Mouse (Mus musculus) spleen, postnatal 36 days (tissue): ENCODE measurements at regions not wholly inside any gene's neighbourhood (a gene's known extent, or its start where the extent isn't known, plus 50 kb on each side); places are given as distances from the start of the nearest gene placed in this dataset.

ENCODE experiments used
- DNase-seq, 2 experiments: peaks; one replicate each; pipeline ENCODE4 v3.0.0; 2022; ENCODE audit warnings: low spot score in 2 of 2, mixed read lengths in 1 of 2

DNA sequence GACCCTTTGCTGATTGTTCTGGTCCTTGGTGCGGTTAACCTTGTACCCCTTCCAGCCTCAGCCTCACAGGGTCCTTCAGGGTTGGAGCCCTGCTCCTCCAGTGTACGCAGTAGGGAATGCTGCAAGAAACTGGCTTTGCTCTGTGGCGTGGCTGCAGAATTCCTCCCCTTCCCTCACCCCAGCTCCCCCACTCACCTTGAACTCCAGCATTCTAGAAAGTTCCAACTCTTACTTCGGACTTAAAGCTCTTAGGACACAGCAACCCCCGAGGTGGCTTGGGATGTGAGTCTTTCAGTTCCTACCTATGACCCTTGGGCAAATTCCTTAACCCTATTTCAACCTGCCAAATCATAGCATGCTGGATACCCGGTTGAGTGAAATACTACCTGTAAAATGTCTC lies 73.3 kb upstream of the 1700024P04Rik start:
- no peak for DNase-seq

GRCm38 (mm10) chr13:99057293-99057588 lies 72.9 kb upstream of the 1700024P04Rik start:
- DNase-seq = no peak

- DNase-seq = no peak
These were observed 72.3 kb upstream of the 1700024P04Rik start for GRCm38 (mm10) chr13:99056432-99057292.

- no peak for DNase-seq
These were observed 71.4 kb upstream of the 1700024P04Rik start for GRCm38 (mm10) chr13:99055609-99056321.

DNA sequence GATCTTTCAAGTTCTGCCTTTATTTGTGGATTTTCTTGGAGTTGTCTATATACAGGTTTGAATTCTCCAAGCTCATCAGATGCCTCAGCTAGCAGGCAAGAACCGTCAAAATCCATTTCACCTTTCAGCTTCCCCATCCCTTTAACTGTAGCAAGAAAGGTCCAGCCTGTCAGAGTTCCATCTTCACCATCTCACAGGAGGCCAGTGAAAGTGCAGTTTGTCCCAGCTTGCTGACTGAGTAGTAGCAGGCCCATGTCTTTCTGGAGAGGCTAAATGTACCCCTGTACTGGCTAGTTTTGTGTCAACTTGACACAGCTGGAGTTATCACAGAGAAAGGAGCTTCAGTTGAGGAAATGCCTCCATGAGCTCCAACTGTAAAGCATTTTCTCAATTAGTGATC lies 67.7 kb upstream of the 1700024P04Rik start:
- DNase-seq = no peak

GRCm38 (mm10) chr13:99049699-99050098 lies 65.3 kb upstream of the 1700024P04Rik start:
- DNase-seq = no peak

DNA sequence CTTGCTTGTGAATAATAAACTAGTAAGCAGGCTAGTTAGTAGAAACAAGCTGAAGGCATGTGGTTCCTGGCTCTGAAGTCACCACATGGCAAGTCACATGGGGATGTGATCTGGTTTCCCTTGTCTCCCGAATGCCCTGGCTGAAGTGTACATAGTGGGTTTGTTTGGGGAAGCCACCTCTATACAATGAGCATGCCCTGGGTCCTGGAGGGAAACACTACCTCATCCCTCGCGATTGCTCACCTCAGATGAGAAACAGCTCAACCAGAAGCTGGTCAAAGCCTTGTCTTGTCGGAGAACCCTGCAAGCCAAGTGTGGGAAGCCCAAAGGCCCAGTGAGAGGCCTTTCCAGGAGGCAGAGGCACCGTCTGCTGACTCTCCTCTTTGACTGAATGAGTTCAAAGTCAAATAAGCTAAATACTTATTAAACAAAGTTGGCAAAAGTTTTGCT lies 64.3 kb upstream of the 1700024P04Rik start:
- no peak for DNase-seq

DNA sequence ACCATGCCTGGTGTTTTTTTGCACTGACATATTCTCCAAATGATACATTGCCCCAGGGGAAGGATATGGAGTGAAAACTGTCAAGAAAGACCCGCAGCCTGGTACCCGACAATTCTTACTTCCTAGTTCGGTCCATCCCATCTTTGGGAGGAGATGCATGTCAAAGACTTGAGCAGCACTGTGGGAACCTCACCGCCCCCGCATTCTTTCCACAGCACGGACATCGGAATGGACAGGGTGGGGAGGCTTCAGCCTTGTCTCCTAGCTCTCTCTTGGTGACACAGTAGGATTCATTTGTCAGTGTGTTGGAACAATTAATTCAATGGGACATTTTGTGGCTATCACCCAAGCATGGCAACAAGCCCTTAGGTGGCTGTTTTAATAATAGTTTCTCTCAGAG lies 62.9 kb upstream of the 1700024P04Rik start:
- no peak for DNase-seq

DNA sequence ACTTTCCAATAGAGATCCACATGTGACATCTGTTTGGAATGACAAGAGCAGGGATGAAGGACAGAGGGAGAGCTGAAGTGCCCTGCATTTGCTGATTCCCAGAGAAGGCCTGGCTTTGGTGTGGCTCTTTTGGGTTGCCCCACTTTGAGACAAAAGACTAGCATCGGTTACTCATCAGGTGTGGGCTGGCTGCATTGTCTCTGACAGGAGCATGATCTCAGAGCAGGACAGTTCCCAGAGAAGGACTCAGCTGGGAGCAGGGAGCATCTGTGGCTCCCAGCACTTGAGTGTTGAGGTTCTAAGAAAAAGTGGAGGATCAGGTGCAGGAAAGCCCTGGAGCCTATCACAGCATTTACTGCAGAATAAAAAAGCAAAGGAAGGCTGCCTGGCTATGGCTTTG lies 62.4 kb upstream of the 1700024P04Rik start:
- no peak for DNase-seq

DNA sequence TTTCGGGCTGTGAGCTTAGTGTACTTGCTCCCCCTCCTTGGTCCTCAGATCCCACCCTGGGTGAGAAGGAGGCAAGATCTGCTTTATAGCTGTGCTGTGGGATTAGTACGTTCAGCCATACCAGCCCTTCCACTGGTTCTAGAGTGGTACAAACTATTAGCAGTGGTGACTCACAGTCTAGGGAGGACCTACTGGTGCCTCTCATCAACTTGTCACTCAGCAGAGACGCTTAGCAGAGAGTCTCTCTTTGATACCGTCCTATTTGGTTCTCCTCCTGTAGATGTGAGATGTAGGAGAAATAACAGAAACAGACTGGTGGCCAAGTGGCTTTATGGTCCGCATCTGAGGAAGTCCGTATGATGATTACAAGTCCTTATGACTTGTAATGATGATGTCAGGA lies 57.7 kb upstream of the 1700024P04Rik start:
- DNase-seq = no peak

DNA sequence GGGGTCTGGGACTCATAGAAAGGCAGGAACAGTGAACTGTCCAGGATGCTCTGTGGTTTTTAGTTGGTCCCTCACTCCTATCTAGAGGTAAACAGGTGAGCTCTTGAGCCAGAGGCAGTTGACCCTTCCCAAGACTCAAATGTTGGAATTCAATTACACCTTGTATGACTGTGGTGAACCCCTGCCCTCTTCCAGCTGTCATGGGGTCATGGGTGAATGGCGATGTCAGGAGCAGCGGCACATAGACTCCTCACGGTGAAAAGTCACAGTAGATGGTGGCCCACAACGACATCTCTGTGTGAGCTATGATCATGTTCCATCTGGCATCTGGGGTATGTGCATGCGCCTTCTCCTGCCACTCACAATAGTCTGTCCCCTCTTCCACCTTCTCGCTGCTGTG lies 56.9 kb upstream of the 1700024P04Rik start:
- no peak for DNase-seq

GRCm38 (mm10) chr13:99040846-99041245 lies 56.5 kb upstream of the 1700024P04Rik start:
- no peak for DNase-seq

GRCm38 (mm10) chr13:99040171-99040570 lies 55.8 kb upstream of the 1700024P04Rik start:
- DNase-seq = no peak

DNA sequence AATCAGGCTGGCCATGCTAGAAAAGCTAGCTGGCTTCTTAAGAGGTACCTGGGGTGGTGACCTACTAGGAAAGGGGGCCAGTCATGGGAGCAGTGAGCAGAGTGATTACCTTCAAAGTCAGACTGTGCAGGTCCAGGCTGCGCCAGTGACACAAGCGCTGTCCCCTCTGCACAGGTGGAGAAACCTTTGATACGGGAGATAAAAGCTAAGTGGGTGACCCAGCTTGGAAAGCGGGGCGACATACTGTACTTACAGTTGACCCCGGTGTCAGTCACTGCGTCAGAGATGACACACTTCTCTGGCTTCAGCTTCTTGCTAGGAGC lies 54.7 kb upstream of the 1700024P04Rik start:
- DNase-seq = no peak

- DNase-seq = no peak
These were observed 54.1 kb upstream of the 1700024P04Rik start for GRCm38 (mm10) chr13:99038198-99039062.

DNA sequence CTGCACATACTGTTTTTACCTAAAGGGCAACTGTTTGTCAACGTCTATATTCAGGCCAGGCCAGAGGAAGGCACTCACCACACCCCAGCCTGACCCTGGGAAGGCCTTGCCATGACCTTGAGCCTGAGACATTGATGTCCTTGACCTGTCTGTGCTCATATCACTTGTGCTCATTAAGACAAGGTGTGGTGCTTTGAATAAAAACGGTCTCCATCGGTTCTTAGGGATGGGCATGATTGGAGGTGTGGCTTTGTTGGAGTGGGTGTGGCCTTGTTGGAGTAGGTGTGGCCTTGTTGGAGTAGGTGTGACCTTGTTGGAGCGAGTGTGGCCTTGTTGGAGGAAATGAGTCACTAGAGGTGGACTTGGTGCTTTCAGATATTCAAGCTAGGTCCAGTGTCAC lies 52.8 kb upstream of the 1700024P04Rik start:
- DNase-seq = no peak
